Mouse (Mus musculus) spleen, adult 2 months (tissue): ENCODE results near the gene Jade1.

ENCODE experiments used
- CTCF ChIP-seq: fragments of 200-500 bp; IDR thresholded peaks from 2 replicates; pipeline ENCODE4 v1.5.1; 2011; ENCODE audit warnings: mild to moderate bottlenecking, inconsistent platforms; ENCODE audit not compliant: insufficient read depth, insufficient read length, insufficient replicate concordance; ENCODE audit errors: extremely low read depth
- POLR2A ChIP-seq: fragments of 200-500 bp; IDR thresholded peaks from 2 replicates; pipeline ENCODE4 v1.6.1; 2011; ENCODE audit warnings: low read depth, low read length, inconsistent platforms

DNA sequence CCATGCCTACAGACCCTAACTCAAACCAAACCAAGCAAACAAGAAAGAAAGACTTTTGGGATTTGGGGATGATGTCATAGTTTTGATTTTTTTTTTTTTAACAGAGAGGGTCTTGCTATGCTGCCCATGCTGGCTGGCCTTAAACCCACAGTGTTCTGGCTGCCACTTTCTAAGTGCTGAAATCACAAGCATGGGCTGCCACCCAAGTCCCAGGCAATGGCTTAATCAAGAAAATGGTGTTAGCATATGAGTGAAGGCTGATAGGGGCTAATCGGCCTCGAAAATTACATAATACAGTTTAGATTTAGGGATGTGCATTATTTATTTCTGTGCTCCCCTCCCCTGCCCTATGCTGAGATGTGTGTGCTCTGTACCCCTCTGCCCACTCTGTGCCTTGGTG lies 17.6 kb upstream of the Jade1 start:
- TF ChIP-seq POLR2A = no peak
- TF ChIP-seq CTCF = no peak
